Mouse (Mus musculus): ENCODE results near the gene Shank2.

- TF ChIP-seq CTCF (IDR thresholded peaks at IDR 0.05; ENCODE audit: low read depth) (no peak), EP300 (IDR thresholded peaks at IDR 0.05; ENCODE audit: low read depth) (no peak)
These were observed 37.9 kb upstream of the Shank2 start for GRCm38 (mm10) chr7:143963813-143964212.

All from liver, postnatal 0 days (tissue).